Mouse (Mus musculus) embryo, embryonic 10.5 days (tissue): ENCODE results near the gene Bola1.
A peak's percentile ranks its signal among the peaks of the same experiment; 100 is the strongest.
"Not testable (repeated sequence)": the region's sequence is repeated elsewhere in the genome, so short reads cannot be mapped to it uniquely, and the experiment has no call there.

Source experiments
- DNase-seq: peaks from one replicate; pipeline ENCODE4 v3.0.0-alpha.2; 2015; ENCODE audit warnings: low spot score

Gene Bola1

DNA sequence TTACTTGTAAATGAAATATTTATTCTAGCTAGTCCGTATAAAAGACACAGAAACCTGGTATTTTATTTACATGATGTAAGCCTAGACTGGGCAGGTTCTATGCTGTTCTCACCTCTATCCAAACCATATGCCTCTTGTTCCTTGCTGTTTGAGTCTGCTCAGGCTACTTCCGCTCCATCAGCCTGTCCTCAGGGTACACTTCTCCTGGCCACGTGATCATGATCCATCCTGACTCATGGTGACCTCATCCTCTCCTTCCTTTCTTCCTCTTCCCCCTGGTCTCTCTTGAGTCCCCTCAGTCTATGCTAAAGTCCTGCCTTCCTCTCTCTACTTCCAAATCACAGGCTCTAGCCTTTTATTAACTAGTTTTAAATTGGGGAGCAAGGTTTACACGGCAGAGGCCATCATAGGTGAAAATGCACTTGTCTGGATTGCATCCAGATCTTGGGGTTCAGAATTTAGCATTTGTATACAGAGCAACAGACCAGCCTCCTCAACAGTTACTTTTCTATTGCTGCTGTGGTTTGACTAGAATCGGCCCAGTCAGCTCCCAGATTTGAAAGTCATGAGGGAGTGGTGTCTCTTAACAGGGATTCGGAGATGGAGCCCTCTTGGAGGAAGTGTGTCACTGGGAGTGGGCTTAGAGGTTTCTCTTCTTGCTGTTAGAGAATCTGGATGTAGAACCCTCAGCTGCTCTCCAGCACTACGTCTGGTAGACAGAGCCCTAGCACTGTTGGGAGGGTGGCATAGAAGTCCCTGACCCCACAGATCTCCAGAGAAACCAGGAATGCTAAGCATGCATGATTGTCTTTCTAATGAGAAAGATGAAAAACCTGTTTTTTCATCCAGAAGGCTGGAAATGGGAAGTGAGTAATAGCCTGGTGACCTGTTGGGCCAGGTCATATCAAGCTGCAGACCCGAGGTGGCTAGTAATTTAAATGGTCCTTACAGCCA is 7.5 kb upstream of the Bola1 start:
- no peak for DNase-seq

- no peak for DNase-seq
Observed at GRCm38 (mm10) chr3:96225421-96225820, 5.9 kb upstream of the Bola1 start.

DNA sequence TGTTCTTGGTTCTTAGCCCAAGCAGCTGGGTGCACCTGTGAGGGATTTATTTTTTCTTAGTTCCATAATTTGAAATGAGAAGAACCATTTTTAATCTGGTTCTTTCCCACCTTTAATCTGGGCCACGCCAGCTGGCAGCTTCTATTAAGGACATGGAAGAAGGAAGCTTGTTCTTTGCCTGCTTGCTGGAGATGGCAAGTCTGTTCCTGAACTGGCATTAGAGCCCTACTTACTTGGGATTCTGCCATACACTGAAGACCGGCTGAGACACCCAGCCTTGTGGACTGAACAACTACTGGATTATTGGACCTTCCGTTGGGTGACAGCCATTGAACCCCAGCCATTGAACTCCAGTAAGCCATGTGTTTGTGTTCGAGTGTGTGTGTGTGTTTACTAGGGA is 3.3 kb upstream of the Bola1 start:
- DNase-seq: no peak

DNA sequence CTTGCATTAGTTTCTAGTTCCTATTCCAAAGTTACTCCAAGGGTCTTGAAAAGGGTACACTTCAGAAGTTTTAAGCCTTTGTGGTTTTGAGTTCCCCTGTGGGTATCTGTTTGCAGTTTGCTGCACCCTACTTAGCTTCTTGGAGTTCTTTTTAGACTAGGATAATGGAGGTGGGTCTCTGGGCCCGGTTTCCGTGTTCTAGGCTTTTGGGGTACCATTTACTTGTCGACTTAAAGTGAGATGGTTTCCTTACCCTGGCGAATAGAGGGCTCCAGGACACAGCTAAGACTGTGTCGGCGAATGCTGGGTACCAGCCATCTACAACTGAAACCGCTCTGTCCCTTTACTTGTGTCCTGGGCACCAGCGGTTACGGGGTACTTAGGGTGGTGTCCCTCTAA is 2.1 kb upstream of the Bola1 start:
- no peak for DNase-seq

GRCm38 (mm10) chr3:96220765-96221639 is 1.5 kb upstream of the Bola1 start, which contains the start of the genes Hist2h2ac and Hist2h2be:
Gene Hist2h2ac (minus strand): TSS chr3:96220880.
Gene Hist2h2be (plus strand): TSS chr3:96221119.
- peak; percentile 97 for DNase-seq

- peak; percentile 75 for DNase-seq
Observed at GRCm38 (mm10) chr3:96220131-96220764, 739 bp upstream of the Bola1 start.

- peak; percentile 72 for DNase-seq
Observed at GRCm38 (mm10) chr3:96219191-96219641, 293 bp downstream of the Bola1 start.

- peak; percentile 46 for DNase-seq
Observed at GRCm38 (mm10) chr3:96209242-96209641, 10.3 kb downstream of the Bola1 start.

DNA sequence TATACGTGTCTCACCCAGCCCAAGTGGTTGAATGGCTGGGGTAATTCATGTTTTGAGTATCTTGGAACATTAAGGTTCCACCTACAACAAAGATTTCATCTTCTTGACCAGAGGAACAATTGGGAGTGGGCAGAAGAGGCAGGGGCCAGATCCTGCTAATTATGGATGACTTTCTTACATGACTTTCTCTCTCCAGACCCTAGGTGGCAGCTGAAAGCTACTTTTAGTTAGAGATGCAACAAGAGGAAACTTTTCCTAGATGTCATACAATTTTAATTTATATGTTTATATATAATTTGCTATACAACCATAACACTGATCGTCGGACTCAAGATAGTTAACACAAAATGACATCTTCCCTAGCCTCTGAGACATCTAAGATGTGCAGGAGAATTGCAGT is 11.7 kb downstream of the Bola1 start:
- DNase-seq: no peak

DNA sequence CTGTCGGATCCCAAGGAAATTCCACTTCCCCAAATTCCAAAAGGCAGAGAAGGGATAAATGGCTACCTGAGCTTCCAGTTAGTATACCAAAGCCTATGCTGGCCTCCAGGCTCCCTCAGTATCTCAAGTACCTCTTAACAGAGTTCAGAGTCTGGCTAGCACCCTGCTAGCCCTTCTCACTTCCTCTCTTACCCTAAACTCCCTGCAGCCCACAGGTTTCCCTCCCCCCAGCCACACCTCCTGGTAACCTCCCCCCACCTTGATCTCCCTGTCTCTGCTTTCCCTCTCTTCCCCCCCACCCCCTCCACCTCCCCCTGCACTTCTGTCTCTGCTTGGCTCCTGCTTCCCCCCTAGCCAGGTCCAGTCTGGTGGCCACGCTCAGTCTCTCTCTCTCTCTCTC is 19.8 kb downstream of the Bola1 start:
- no peak for DNase-seq

DNA sequence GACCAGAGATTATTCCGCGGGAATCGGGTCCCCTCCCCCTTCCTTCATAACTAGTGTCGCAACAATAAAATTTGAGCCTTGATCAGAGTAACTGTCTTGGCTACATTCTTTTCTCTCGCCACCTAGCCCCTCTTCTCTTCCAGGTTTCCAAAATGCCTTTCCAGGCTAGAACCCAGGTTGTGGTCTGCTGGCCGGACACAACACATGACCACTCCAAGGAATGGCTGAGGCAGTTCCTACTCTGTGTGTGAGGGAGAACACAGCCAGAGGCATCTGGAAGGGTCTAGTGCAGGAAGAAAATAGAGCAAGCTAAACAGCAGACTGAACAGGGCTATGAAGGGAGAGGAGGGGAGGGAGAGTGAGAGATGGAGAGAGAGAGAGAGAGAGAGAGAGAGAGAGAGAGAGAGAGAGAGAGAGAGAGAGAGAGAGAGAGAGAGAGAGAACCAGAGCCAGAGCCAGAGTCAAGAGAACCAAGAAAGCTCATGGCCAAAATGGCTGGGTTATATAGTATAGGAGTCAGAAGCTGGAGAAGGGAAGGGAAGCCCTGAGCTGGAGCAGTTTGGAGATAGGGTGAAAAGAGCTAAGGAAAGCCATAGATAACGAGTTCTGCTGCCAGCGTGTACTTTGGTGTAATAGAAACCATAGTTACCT is 20.8 kb downstream of the Bola1 start:
- DNase-seq: not testable (repeated sequence)

GRCm38 (mm10) chr3:96198181-96198580 is 21.3 kb downstream of the Bola1 start:
- peak; percentile 55 for DNase-seq

DNA sequence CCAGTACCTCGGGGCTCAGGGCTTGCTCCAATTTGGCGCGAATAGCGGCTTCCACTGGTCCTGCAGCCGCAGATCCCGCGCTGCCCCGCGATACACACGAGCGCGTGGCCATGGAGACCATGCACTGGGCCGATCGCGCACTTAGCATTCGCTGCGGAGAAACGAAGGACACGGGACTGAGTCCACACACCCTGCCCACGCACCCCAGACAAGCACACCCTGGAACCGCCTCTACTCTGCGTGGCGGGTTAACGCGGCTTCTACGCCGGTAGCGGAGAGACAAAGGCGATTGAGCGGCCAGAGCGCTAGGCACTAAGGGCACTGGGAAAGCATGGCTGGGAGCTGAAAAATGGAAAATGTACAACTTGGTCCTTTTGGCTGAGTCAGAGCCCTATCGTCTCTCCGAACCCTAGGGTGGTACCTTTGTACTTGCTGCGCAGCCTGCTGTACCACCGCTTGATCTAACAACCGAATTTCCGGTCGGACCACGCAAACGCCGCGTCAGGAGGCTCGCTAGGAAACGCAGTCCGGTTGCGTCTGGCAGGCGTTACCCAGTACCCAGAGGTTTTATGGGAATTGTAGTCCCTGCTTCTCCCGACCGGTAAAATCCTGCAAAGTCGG is 22.3 kb downstream of the Bola1 start:
- DNase-seq: peak; percentile 95

- peak; percentile 12 for DNase-seq
Observed at GRCm38 (mm10) chr3:96196437-96197128, 22.9 kb downstream of the Bola1 start.

DNA sequence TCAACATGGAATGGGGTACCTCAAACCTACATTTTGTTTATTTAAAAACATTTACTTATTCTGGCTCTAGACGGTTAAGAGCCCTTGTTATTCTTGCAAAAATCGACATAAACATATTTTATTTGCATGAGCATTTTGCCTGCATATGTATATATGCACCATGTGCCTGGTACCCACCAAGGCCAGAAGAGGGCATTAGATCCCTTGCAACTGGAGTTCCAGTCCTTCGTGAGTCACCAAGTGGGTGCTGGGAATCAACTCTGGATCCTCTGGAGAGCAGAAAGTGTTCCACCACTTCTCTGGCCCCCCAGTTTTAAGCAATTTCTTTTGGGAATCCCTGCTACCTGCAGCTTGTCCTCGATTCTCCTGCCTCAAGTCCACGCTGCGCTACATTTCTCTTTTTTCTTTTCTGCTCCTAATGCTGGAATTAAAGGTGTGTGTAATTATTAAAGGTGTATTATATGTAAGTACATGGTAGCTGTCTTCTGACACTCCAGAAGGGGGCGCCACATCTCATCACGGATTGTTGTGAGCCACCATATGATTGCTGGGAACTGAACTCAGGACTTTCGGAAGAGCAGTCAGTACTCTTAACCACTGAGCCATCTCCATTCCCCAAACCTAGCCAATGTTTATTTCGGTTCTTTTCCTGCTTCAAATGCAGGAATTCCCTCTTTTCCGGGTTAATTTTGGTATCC is 23.7 kb downstream of the Bola1 start:
- DNase-seq: no peak

DNA sequence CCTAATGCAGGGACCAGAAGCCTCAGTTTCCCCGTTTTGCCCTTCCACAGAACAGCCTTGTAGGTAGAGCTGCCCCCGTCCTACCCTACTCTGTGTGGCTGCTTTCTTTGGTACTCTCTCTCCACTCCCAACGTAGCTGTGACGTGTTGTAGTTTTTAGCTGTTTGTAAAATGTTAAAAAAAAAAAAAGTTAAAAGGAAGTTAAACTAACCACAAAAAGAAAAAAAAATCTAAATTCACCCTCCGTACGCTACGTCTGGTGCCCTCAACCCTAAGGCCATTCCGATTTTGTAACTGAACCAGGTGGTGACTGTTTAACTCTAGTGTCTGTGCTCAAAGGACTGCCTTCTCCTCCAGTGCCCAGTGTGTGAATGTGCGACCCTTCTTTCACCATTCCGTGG is 24.5 kb downstream of the Bola1 start:
- DNase-seq: no peak

DNA sequence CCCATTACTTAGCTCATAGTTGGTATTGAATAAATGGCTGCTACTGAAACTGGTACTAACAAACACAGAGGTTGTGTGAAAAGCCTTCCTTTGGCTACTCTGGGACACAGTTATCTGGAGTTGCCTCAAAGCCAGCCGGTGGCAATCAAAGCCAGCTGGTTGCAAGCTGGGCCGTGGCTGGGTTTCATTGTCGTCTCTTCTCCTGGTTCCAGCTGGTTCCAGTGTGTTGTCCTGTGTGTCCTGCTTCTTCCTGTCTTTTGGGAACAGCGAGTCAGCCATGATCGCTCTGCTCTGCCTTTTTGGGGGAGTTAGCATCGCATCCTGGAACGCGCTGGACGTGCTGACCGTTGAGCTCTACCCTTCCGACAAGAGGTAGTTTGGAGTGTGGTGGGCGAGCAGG is 26.5 kb downstream of the Bola1 start:
- DNase-seq: no peak

GRCm38 (mm10) chr3:96182382-96182776 is 37.1 kb downstream of the Bola1 start:
- DNase-seq: peak; percentile 5

DNA sequence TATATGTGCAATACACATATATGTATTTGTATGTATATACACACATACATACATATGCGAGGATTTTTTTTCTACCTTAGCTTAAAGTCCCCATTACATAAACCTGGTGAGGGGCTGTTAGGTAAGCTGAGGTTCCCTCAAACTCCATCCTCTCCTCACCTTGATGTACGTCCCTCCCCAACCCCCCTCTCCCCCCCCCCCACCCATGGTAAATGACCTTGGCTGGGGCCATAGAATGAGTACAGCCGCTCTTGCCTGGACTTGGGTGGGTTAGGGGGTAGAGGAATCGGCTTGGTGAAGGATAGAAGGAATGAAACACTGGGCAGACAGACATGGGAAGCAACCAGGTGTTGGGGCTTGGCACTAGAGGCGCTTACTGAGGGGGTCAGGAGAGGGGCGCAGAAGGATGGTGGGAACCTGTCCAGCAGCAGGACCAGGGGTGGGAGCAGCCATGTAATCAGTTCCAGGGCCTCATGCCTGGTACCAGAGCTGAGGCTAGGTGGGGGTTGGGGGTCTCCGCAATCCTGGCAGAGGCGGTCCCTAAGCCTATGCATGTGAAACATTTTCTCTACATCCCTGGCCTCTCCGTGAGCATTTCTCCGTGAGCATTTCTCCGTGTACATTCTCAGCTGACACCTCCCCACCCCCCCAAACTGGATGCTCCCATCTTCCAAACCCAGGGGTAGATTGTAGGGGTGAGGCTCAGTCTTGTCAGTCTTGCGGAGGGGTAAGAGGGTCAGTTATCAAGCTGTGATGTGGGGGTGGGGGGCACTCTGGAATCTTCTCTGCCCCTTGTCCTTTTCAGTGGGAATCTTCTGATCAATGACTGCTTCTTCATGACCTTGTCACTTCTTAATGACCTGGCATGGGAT is 37.8 kb downstream of the Bola1 start:
- peak; percentile 9 for DNase-seq
